Mouse (Mus musculus): ENCODE results near the gene Srgap3. TPM values are rescaled to one million over a fixed set of nuclear protein-coding genes. Genes with fewer than 3 reads are reported as not detected.
"Not testable (repeated sequence)": the region's sequence is repeated elsewhere in the genome, so short reads cannot be mapped to it uniquely, and the experiment has no call there.

Gene Srgap3
- polyA plus RNA-seq, 1 experiment from 2014 or later: 37.2 TPM

- ATAC-seq; H3K4me3 ChIP-seq (replicated peaks; ENCODE audit: low read length); H3K27me3 ChIP-seq (replicated peaks; ENCODE audit: control insufficient read depth, insufficient read depth, low read length); H3K27ac ChIP-seq (ENCODE audit: low read length); H3K36me3 ChIP-seq (ENCODE audit: control insufficient read depth, insufficient read depth); H3K9me3 ChIP-seq (ENCODE audit: control insufficient read depth, low read length); H3K9ac ChIP-seq (replicated peaks; ENCODE audit: low read depth, low read length); H3K4me2 ChIP-seq (ENCODE audit: low read length): not testable (repeated sequence)
- peaks cover 21% of the 10 kb centered on the region for H3K4me1 ChIP-seq (replicated peaks; ENCODE audit: control insufficient read depth, insufficient read depth, low read length)
- WGBS: 74% methylated on average over 5 of the region's 5 CpGs
These were observed 86.8 kb downstream of the Srgap3 start for GRCm38 (mm10) chr6:112860290-112860689.

- H3K9ac ChIP-seq (replicated peaks; ENCODE audit: low read depth, low read length): no peak overlapping the region
- H3K4me3 ChIP-seq (replicated peaks; ENCODE audit: low read length): no peak overlapping the region
- 16% methylated on average over 6 of the region's 6 CpGs for WGBS
- H3K4me2 ChIP-seq (ENCODE audit: low read length): no peak overlapping the region
- H3K27me3 ChIP-seq (replicated peaks; ENCODE audit: control insufficient read depth, insufficient read depth, low read length): no peaks in the 10 kb centered on the region
- peaks cover 19% of the 10 kb centered on the region for H3K4me1 ChIP-seq (replicated peaks; ENCODE audit: control insufficient read depth, insufficient read depth, low read length)
- H3K9me3 ChIP-seq (ENCODE audit: control insufficient read depth, low read length): no peaks in the 10 kb centered on the region
- H3K36me3 ChIP-seq (ENCODE audit: control insufficient read depth, insufficient read depth): no peaks in the 10 kb centered on the region
- no peak overlapping the region for H3K27ac ChIP-seq (ENCODE audit: low read length)
- peak; percentile 60 for ATAC-seq
These were observed 90.0 kb downstream of the Srgap3 start for GRCm38 (mm10) chr6:112857057-112857456.

GRCm38 (mm10) chr6:112855183-112855582, 91.9 kb downstream of the Srgap3 start:
- ATAC-seq: no peak
- Histone ChIP-seq H3K4me3 (replicated peaks; ENCODE audit: low read length) (no peak overlapping the region), H3K9me3 (ENCODE audit: control insufficient read depth, low read length) (no peaks in the 10 kb centered on the region), H3K27ac (ENCODE audit: low read length) (no peak overlapping the region), H3K4me1 (replicated peaks; ENCODE audit: control insufficient read depth, insufficient read depth, low read length) (peaks cover 23% of the 10 kb centered on the region), H3K27me3 (replicated peaks; ENCODE audit: control insufficient read depth, insufficient read depth, low read length) (no peaks in the 10 kb centered on the region), H3K4me2 (ENCODE audit: low read length) (no peak overlapping the region), H3K36me3 (ENCODE audit: control insufficient read depth, insufficient read depth) (no peaks in the 10 kb centered on the region), H3K9ac (replicated peaks; ENCODE audit: low read depth, low read length) (no peak overlapping the region)
- WGBS: 78% methylated on average over 6 of the region's 6 CpGs

GRCm38 (mm10) chr6:112852261-112853235, 94.5 kb downstream of the Srgap3 start:
- Histone ChIP-seq H3K9me3 (ENCODE audit: control insufficient read depth, low read length) (no peaks in the 10 kb centered on the region), H3K36me3 (ENCODE audit: control insufficient read depth, insufficient read depth) (no peaks in the 10 kb centered on the region), H3K4me1 (replicated peaks; ENCODE audit: control insufficient read depth, insufficient read depth, low read length) (peaks cover 25% of the 10 kb centered on the region), H3K9ac (replicated peaks; ENCODE audit: low read depth, low read length) (no peak overlapping the region), H3K27ac (ENCODE audit: low read length) (no peak overlapping the region), H3K27me3 (replicated peaks; ENCODE audit: control insufficient read depth, insufficient read depth, low read length) (no peaks in the 10 kb centered on the region), H3K4me2 (ENCODE audit: low read length) (no peak overlapping the region), H3K4me3 (replicated peaks; ENCODE audit: low read length) (no peak overlapping the region)
- WGBS: 49% methylated on average over 14 of the region's 14 CpGs
- ATAC-seq: no peak

GRCm38 (mm10) chr6:112850745-112851144, 96.3 kb downstream of the Srgap3 start:
- 59% methylated on average over 5 of the region's 5 CpGs for WGBS
- H3K27ac ChIP-seq (ENCODE audit: low read length): no peak overlapping the region
- no peak overlapping the region for H3K4me2 ChIP-seq (ENCODE audit: low read length)
- H3K36me3 ChIP-seq (ENCODE audit: control insufficient read depth, insufficient read depth): no peaks in the 10 kb centered on the region
- H3K9me3 ChIP-seq (ENCODE audit: control insufficient read depth, low read length): no peaks in the 10 kb centered on the region
- H3K4me1 ChIP-seq (replicated peaks; ENCODE audit: control insufficient read depth, insufficient read depth, low read length): peaks cover 18% of the 10 kb centered on the region
- no peaks in the 10 kb centered on the region for H3K27me3 ChIP-seq (replicated peaks; ENCODE audit: control insufficient read depth, insufficient read depth, low read length)
- H3K9ac ChIP-seq (replicated peaks; ENCODE audit: low read depth, low read length): no peak overlapping the region
- H3K4me3 ChIP-seq (replicated peaks; ENCODE audit: low read length): no peak overlapping the region
- ATAC-seq: 0 out of 2 replicates have a peak, but pooled peaks have one; percentile 21

- no peak for ATAC-seq
- no peak overlapping the region for H3K4me3 ChIP-seq (replicated peaks; ENCODE audit: low read length)
- H3K27me3 ChIP-seq (replicated peaks; ENCODE audit: control insufficient read depth, insufficient read depth, low read length): no peaks in the 10 kb centered on the region
- no peak overlapping the region for H3K27ac ChIP-seq (ENCODE audit: low read length)
- no peak overlapping the region for H3K9ac ChIP-seq (replicated peaks; ENCODE audit: low read depth, low read length)
- H3K4me2 ChIP-seq (ENCODE audit: low read length): no peak overlapping the region
- H3K36me3 ChIP-seq (ENCODE audit: control insufficient read depth, insufficient read depth): no peaks in the 10 kb centered on the region
- WGBS: 96% methylated on average over 8 of the region's 8 CpGs
- no peaks in the 10 kb centered on the region for H3K9me3 ChIP-seq (ENCODE audit: control insufficient read depth, low read length)
- peaks cover 18% of the 10 kb centered on the region for H3K4me1 ChIP-seq (replicated peaks; ENCODE audit: control insufficient read depth, insufficient read depth, low read length)
These were observed 98.4 kb downstream of the Srgap3 start for GRCm38 (mm10) chr6:112848629-112849180.

- no peak for ATAC-seq
- no peaks in the 10 kb centered on the region for H3K9me3 ChIP-seq (ENCODE audit: control insufficient read depth, low read length)
- no peak overlapping the region for H3K27ac ChIP-seq (ENCODE audit: low read length)
- no peak overlapping the region for H3K4me2 ChIP-seq (ENCODE audit: low read length)
- H3K27me3 ChIP-seq (replicated peaks; ENCODE audit: control insufficient read depth, insufficient read depth, low read length): no peaks in the 10 kb centered on the region
- H3K4me3 ChIP-seq (replicated peaks; ENCODE audit: low read length): no peak overlapping the region
- WGBS: 91% methylated on average over 9 of the region's 9 CpGs
- H3K36me3 ChIP-seq (ENCODE audit: control insufficient read depth, insufficient read depth): no peaks in the 10 kb centered on the region
- H3K9ac ChIP-seq (replicated peaks; ENCODE audit: low read depth, low read length): no peak overlapping the region
- H3K4me1 ChIP-seq (replicated peaks; ENCODE audit: control insufficient read depth, insufficient read depth, low read length): peaks cover 17% of the 10 kb centered on the region
These were observed 100.2 kb downstream of the Srgap3 start for GRCm38 (mm10) chr6:112846863-112847262.

- Histone ChIP-seq H3K36me3 (ENCODE audit: control insufficient read depth, insufficient read depth) (no peaks in the 10 kb centered on the region), H3K27ac (ENCODE audit: low read length) (no peak overlapping the region), H3K27me3 (replicated peaks; ENCODE audit: control insufficient read depth, insufficient read depth, low read length) (no peaks in the 10 kb centered on the region), H3K4me3 (replicated peaks; ENCODE audit: low read length) (no peak overlapping the region), H3K4me2 (ENCODE audit: low read length) (no peak overlapping the region), H3K9ac (replicated peaks; ENCODE audit: low read depth, low read length) (no peak overlapping the region), H3K9me3 (ENCODE audit: control insufficient read depth, low read length) (no peaks in the 10 kb centered on the region), H3K4me1 (replicated peaks; ENCODE audit: control insufficient read depth, insufficient read depth, low read length) (peaks cover 30% of the 10 kb centered on the region)
- WGBS: 69% methylated on average over 5 of the region's 5 CpGs
- no peak for ATAC-seq
These were observed 104.6 kb downstream of the Srgap3 start for GRCm38 (mm10) chr6:112842426-112842825.

- H3K4me2 ChIP-seq (ENCODE audit: low read length): no peak overlapping the region
- no peak for ATAC-seq
- H3K27me3 ChIP-seq (replicated peaks; ENCODE audit: control insufficient read depth, insufficient read depth, low read length): no peaks in the 10 kb centered on the region
- no peaks in the 10 kb centered on the region for H3K9me3 ChIP-seq (ENCODE audit: control insufficient read depth, low read length)
- no peak overlapping the region for H3K9ac ChIP-seq (replicated peaks; ENCODE audit: low read depth, low read length)
- H3K27ac ChIP-seq (ENCODE audit: low read length): no peak overlapping the region
- peaks cover 34% of the 10 kb centered on the region for H3K4me1 ChIP-seq (replicated peaks; ENCODE audit: control insufficient read depth, insufficient read depth, low read length)
- WGBS: 50% methylated on average over 5 of the region's 5 CpGs
- H3K4me3 ChIP-seq (replicated peaks; ENCODE audit: low read length): no peak overlapping the region
- H3K36me3 ChIP-seq (ENCODE audit: control insufficient read depth, insufficient read depth): no peaks in the 10 kb centered on the region
These were observed 106.7 kb downstream of the Srgap3 start for GRCm38 (mm10) chr6:112840400-112840799.
